Mouse (Mus musculus) midbrain, embryonic 11.5 days (tissue): ENCODE results near the gene Mpp4. TPM values are rescaled to one million over a fixed set of nuclear protein-coding genes. Genes with fewer than 3 reads are reported as not detected.

ENCODE experiments used
- ATAC-seq: fragments of 200-750 bp; cut with Nextera tagmentation; 2 replicates; pipeline ENCODE4 v1.8.0; 2017; ENCODE audit warnings: moderate TSS enrichment, moderate library complexity; ENCODE audit not compliant: low FRiP score
- DNase-seq: peaks from one replicate; pipeline ENCODE4 v3.0.0; 2015; ENCODE audit warnings: low spot score; ENCODE audit errors: missing footprints
- H3K27ac ChIP-seq: fragments of 300-500 bp; sonication (generic); 2 replicates; pipeline ENCODE4 v1.5.1; 2014; ENCODE audit warnings: low read depth, low read length
- H3K27me3 ChIP-seq: fragments of 300-500 bp; sonication (generic); 2 replicates; pipeline ENCODE4 v1.6.1; 2014; ENCODE audit warnings: mild to moderate bottlenecking, low read length, moderate library complexity, mixed read lengths; ENCODE audit not compliant: control insufficient read depth, insufficient read depth
- H3K36me3 ChIP-seq: fragments of 300-500 bp; sonication (generic); 2 replicates; pipeline ENCODE4 v1.6.1; 2014; ENCODE audit warnings: mild to moderate bottlenecking, low read length, moderate library complexity, mixed read lengths; ENCODE audit not compliant: control insufficient read depth, insufficient read depth
- H3K4me1 ChIP-seq: fragments of 300-500 bp; sonication (generic); 2 replicates; pipeline ENCODE4 v1.6.1; 2014; ENCODE audit warnings: low read length; ENCODE audit not compliant: control insufficient read depth, insufficient read depth
- H3K4me2 ChIP-seq: fragments of 300-500 bp; sonication (generic); 2 replicates; pipeline ENCODE4 v1.6.1; 2014; ENCODE audit warnings: mild to moderate bottlenecking, moderate library complexity
- H3K4me3 ChIP-seq: fragments of 300-500 bp; sonication (generic); 2 replicates; pipeline ENCODE4 v1.5.1; 2014; ENCODE audit warnings: low read depth, low read length
- H3K9ac ChIP-seq: fragments of 300-500 bp; sonication (generic); 2 replicates; pipeline ENCODE4 v1.6.1; 2014; ENCODE audit warnings: low read length
- H3K9me3 ChIP-seq: fragments of 300-500 bp; sonication (generic); 2 replicates; pipeline ENCODE4 v1.6.1; 2016; ENCODE audit warnings: low read length; ENCODE audit not compliant: control insufficient read depth
- WGBS: fragments of 180-500 bp; shearing (Covaris S2); extraction: QIAGEN DNeasy Blood & Tissue Kit; methylation state at CpG from one replicate; pipeline ENCODE4 v1.1.7; 2014; 5-methylcytosine and 5-hydroxymethylcytosine counted together
- polyA plus RNA-seq: library from polyadenylated mRNA; unstranded; fragments of >200 nt; fragmentation: Nextera tagmentation; extraction: Ambion mirVana; gene quantifications from 2 replicates; pipeline ENCODE4 v1.2.1, GENCODE M21; 2014

Gene Mpp4
- polyA plus RNA-seq, 1 experiment from 2014 or later = 0.20 TPM

DNA sequence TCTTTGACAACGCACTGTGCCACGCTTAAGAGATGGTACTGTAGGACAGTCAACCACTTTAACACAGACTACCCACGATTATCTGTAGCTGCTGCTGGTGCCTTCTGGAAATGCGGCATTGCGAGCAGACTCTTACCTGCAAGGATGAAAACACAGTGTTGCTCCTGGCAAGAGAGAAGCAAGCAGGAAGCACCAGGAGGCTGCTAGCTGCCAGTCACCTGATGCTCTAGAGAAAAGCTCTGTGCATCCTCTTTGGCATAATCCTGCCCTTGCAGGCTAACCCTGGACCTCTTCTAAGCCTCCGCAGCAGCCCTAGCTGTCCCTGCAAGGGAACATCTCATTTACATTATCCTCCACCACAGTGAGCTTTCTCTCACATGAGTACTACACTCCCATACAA, 1.8 kb downstream of the Mpp4 start:
- ATAC-seq = no peak
- H3K9me3 ChIP-seq = no peaks in the 10 kb centered on the region

DNA sequence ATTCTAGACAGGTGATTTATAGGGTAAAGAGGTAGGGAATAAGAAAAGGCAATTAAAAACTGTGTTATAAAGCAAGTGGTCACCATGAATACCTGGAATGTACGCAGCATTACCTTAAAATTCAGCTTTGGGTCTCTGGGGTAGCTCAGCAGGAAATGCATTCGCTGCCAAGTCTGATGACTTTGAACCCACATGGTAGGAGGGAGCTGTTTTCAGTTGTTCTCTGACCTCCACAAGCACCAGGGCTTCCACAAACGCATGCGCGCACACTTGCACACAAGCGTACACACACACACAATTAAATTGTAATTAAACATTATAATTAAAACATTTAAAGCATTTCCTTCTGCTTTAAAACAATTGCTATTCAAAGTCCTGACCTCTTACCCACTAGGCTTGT, 2.3 kb downstream of the Mpp4 start:
- H3K27ac ChIP-seq = no peak overlapping the region
- peaks cover 4% of the 10 kb centered on the region for H3K4me1 ChIP-seq
- no peaks in the 10 kb centered on the region for H3K9me3 ChIP-seq
- no peaks in the 10 kb centered on the region for H3K27me3 ChIP-seq
- H3K9ac ChIP-seq = no peak overlapping the region
- H3K4me3 ChIP-seq = no peak overlapping the region
- H3K4me2 ChIP-seq = no peak overlapping the region
- ATAC-seq = no peak
- DNase-seq = no peak
- WGBS = 85% methylated on average over 6 of the region's 6 CpGs
- no peaks in the 10 kb centered on the region; the same call in 1 of the 2 replicates for H3K36me3 ChIP-seq

More for the DNA sequence above, 1.8 kb downstream of the Mpp4 start:
- H3K4me3 ChIP-seq = no peak overlapping the region
- no peak overlapping the region for H3K9ac ChIP-seq
- DNase-seq = no peak
- H3K27ac ChIP-seq = no peak overlapping the region
- H3K36me3 ChIP-seq = no peaks in the 10 kb centered on the region; the same call in 1 of the 2 replicates
- 62% methylated on average over 6 of the region's 6 CpGs for WGBS
- H3K4me2 ChIP-seq = no peak overlapping the region
- H3K27me3 ChIP-seq = no peaks in the 10 kb centered on the region
- peaks cover 4% of the 10 kb centered on the region for H3K4me1 ChIP-seq

GRCm38 (mm10) chr1:59159136-59159535, 4.1 kb downstream of the Mpp4 start:
- H3K9me3 ChIP-seq = no peaks in the 10 kb centered on the region
- H3K27ac ChIP-seq = no peak overlapping the region
- H3K27me3 ChIP-seq = no peaks in the 10 kb centered on the region
- H3K9ac ChIP-seq = no peak overlapping the region
- H3K4me1 ChIP-seq = peaks cover 3% of the 10 kb centered on the region
- H3K4me2 ChIP-seq = no peak overlapping the region
- 94% methylated on average over 3 of the region's 3 CpGs for WGBS
- DNase-seq (no peak), ATAC-seq (no peak)
- no peak overlapping the region for H3K4me3 ChIP-seq
- H3K36me3 ChIP-seq = no peaks in the 10 kb centered on the region

- DNase-seq (no peak), ATAC-seq (no peak)
- Histone ChIP-seq H3K9me3 (no peaks in the 10 kb centered on the region), H3K9ac (no peak overlapping the region), H3K27ac (no peak overlapping the region), H3K27me3 (no peaks in the 10 kb centered on the region), H3K4me2 (no peak overlapping the region), H3K4me3 (no peak overlapping the region), H3K4me1 (no peaks in the 10 kb centered on the region; the same call in 1 of the 2 replicates), H3K36me3 (no peaks in the 10 kb centered on the region)
- WGBS = 87% methylated on average over 7 of the region's 7 CpGs
These were observed 4.7 kb downstream of the Mpp4 start for GRCm38 (mm10) chr1:59158498-59158897.

- Histone ChIP-seq H3K4me1 (no peaks in the 10 kb centered on the region; the same call in 1 of the 2 replicates), H3K9me3 (no peaks in the 10 kb centered on the region), H3K27me3 (no peaks in the 10 kb centered on the region), H3K9ac (no peak overlapping the region), H3K4me3 (no peak overlapping the region), H3K36me3 (no peaks in the 10 kb centered on the region), H3K27ac (no peak overlapping the region), H3K4me2 (no peak overlapping the region)
- WGBS = 92% methylated on average over 4 of the region's 4 CpGs
- DNase-seq = no peak
- ATAC-seq = no peak
These were observed 5.3 kb downstream of the Mpp4 start for GRCm38 (mm10) chr1:59157846-59158245.

- no peaks in the 10 kb centered on the region for H3K36me3 ChIP-seq
- no peak for ATAC-seq
- no peak overlapping the region for H3K9ac ChIP-seq
- no peak for DNase-seq
- no peak overlapping the region for H3K4me2 ChIP-seq
- no peak overlapping the region for H3K4me3 ChIP-seq
- WGBS = 77% methylated on average over 4 of the region's 4 CpGs
- H3K9me3 ChIP-seq = no peaks in the 10 kb centered on the region
- H3K27ac ChIP-seq = no peak overlapping the region
- H3K4me1 ChIP-seq = no peaks in the 10 kb centered on the region
- H3K27me3 ChIP-seq = no peaks in the 10 kb centered on the region
These were observed 10.8 kb downstream of the Mpp4 start for GRCm38 (mm10) chr1:59152346-59152745.

- WGBS = 87% methylated on average over 5 of the region's 5 CpGs
- H3K27me3 ChIP-seq = no peaks in the 10 kb centered on the region
- no peaks in the 10 kb centered on the region for H3K4me1 ChIP-seq
- H3K27ac ChIP-seq = no peak overlapping the region
- H3K4me3 ChIP-seq = no peak overlapping the region
- no peak overlapping the region for H3K4me2 ChIP-seq
- H3K9me3 ChIP-seq = no peaks in the 10 kb centered on the region
- no peaks in the 10 kb centered on the region for H3K36me3 ChIP-seq
- H3K9ac ChIP-seq = no peak overlapping the region
- DNase-seq = no peak
- ATAC-seq = no peak
These were observed 12.6 kb downstream of the Mpp4 start for GRCm38 (mm10) chr1:59150542-59150941.

- H3K4me2 ChIP-seq = no peak overlapping the region
- H3K27ac ChIP-seq = no peak overlapping the region
- no peak overlapping the region for H3K9ac ChIP-seq
- H3K4me3 ChIP-seq = no peak overlapping the region
- H3K4me1 ChIP-seq = no peaks in the 10 kb centered on the region
- H3K27me3 ChIP-seq = no peaks in the 10 kb centered on the region
- no peaks in the 10 kb centered on the region for H3K36me3 ChIP-seq
- 79% methylated on average over 10 of the region's 10 CpGs for WGBS
- peaks cover 3% of the 10 kb centered on the region; the same call in 1 of the 2 replicates for H3K9me3 ChIP-seq
- ATAC-seq = no peak
- no peak for DNase-seq
These were observed 18.6 kb downstream of the Mpp4 start for GRCm38 (mm10) chr1:59144543-59144942.

- no peak overlapping the region for H3K27ac ChIP-seq
- no peaks in the 10 kb centered on the region for H3K27me3 ChIP-seq
- H3K9me3 ChIP-seq = peaks cover 3% of the 10 kb centered on the region; the same call in 1 of the 2 replicates
- no peaks in the 10 kb centered on the region for H3K36me3 ChIP-seq
- ATAC-seq (no peak), DNase-seq (peak; percentile 91)
- no peak overlapping the region for H3K9ac ChIP-seq
- H3K4me1 ChIP-seq = no peaks in the 10 kb centered on the region
- no peak overlapping the region for H3K4me2 ChIP-seq
- H3K4me3 ChIP-seq = no peak overlapping the region
These were observed 20.4 kb downstream of the Mpp4 start for GRCm38 (mm10) chr1:59142809-59143208.

DNA sequence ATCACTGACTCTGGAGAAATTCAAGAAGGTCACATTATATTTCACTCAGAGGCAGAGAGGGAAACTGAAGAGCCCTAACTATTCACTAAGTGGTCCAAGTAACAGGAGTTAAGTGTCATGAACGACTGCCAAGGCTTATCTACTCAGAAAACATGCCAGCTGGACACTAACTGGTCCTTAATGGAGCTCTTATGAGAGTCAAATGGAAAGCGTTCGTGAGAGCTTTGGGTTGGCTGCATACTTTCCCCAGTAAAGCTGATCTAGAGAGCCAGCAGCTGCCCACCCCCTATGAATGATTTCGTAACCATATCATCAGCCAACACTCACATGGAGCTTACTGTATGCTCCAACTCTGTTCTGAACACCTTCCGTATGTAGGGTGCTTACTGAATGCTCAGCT, 28.8 kb downstream of the Mpp4 start:
- no peak overlapping the region for H3K4me3 ChIP-seq
- H3K4me1 ChIP-seq = no peaks in the 10 kb centered on the region
- H3K36me3 ChIP-seq = no peaks in the 10 kb centered on the region
- ATAC-seq = no peak
- H3K27ac ChIP-seq = no peak overlapping the region
- WGBS = 85% methylated on average over 5 of the region's 5 CpGs
- no peak overlapping the region for H3K4me2 ChIP-seq
- DNase-seq = no peak
- no peaks in the 10 kb centered on the region for H3K9me3 ChIP-seq
- no peaks in the 10 kb centered on the region for H3K27me3 ChIP-seq
- no peak overlapping the region for H3K9ac ChIP-seq
